Mouse (Mus musculus): ENCODE data around the gene Gm37240.

GRCm38 (mm10) chr3:84965156-84965555 is 922.2 kb downstream of the Gm37240 start:
- TF ChIP-seq POLR2A (IDR thresholded peaks at IDR 0.05; ENCODE audit: insufficient read depth, low read depth, low read length) (no peak), CTCF (IDR thresholded peaks at IDR 0.05; ENCODE audit: insufficient read depth, low read depth, low read length) (no peak)

Data from olfactory bulb, adult 2 months (tissue).